Comparison of ENCODE assay signal across 21 mouse cellular contexts in genomic region chr10:69176116-69176515, GRCm38 (mm10). TPM values are rescaled to one million over a fixed set of nuclear protein-coding genes. Genes with fewer than 3 reads are reported as not detected.
DNase-seq lines count a peak whose midpoint lies in the region; ATAC-seq lines count a peak whose summit lies in the region.
"Had no signal": no experiment of that assay in that cellular context is flagged by ENCODE, and none has a peak within 500 bp of the region (broad histone marks: within the 10 kb centered on the region; RNA-seq: fewer than 3 reads in every experiment).

No protein-coding gene starts in this region.

- ATAC-seq in frontal cortex, adult (ENCODE audit: low TSS enrichment): peak; percentile 52
- ATAC-seq: activated CD4-positive, CD25-positive, alpha-beta regulatory T cell, adult 4 months; CD4-positive, CD25-positive, alpha-beta regulatory T cell, adult 4 months; Patski had no signal

- DNase-seq in frontal cortex, postnatal 25 days (ENCODE audit: low spot score in 2 of 2): no peak
- DNase-seq in heart, adult 11 months: peak; percentile 52
- DNase-seq in heart, postnatal 4 days: no peak
- peak; percentile 16 for DNase-seq in brain, adult 2 months (ENCODE audit: low read depth, low spot score)
- DNase-seq in B cell, adult 2 months: no peak
- DNase-seq: adrenal gland, adult 2 months; adrenal gland, adult 8-10 months; adrenal gland, postnatal 10 days; adrenal gland, postnatal 14 days; adrenal gland, postnatal 25 days; adrenal gland, postnatal 36 days; cerebellum, adult 11 months; cerebellum, adult 11-12 months; cerebellum, adult 18-20 months; cerebellum, adult 2 months; cerebellum, adult 8-10 months had no signal

RNA-seq across cellular contexts. Expression of gene Rhobtb1, which starts 24.9 kb away (rescaled TPM):
- total RNA-seq in heart, postnatal 4 days (2021): 10 to 100 TPM; 46.7 to 59.7 TPM
- total RNA-seq: MEL had no signal

RNA-seq across cellular contexts. Expression of gene A930033H14Rik, which starts 36.8 kb away (rescaled TPM):
- 1 to 10 TPM; 6.0 to 6.6 TPM for total RNA-seq in heart, postnatal 4 days (2021)
- total RNA-seq: MEL had no signal

Comparison
In these comparisons a context has a peak if more than half of its experiments do, and no peak if none do; other contexts are left out.
1. DNase-seq: peak in heart, adult 11 months (single experiment) and brain, adult 2 months (single experiment); none in frontal cortex, postnatal 25 days (0 of 2), heart, postnatal 4 days (single experiment) and B cell, adult 2 months (0 of 2).